Mouse (Mus musculus) liver, embryonic 14.5 days (tissue): ENCODE measurements at regions not wholly inside any gene's neighbourhood (a gene's known extent, or its start where the extent isn't known, plus 50 kb on each side); places are given as distances from the start of the nearest gene placed in this dataset.

Source experiments
- CTCF ChIP-seq: IDR thresholded peaks from 2 replicates; pipeline ENCODE4 v1.5.1; 2016; ENCODE audit warnings: antibody characterized with exemption, low read depth, control low read depth
- EP300 ChIP-seq: IDR thresholded peaks from 2 replicates; pipeline ENCODE4 v1.6.1; 2016; ENCODE audit warnings: antibody characterized with exemption, low read depth

GRCm38 (mm10) chr4:40031361-40031760 is 111.5 kb upstream of the Aco1 start:
- TF ChIP-seq CTCF: no peak
- no peak for TF ChIP-seq EP300
